Mouse (Mus musculus) erythroblast, embryonic 14.5 days (primary cell): ENCODE data around the gene Trmt10c. TPM values are rescaled to one million over a fixed set of nuclear protein-coding genes. Genes with fewer than 3 reads are reported as not detected.

Experiments
- H3K27me3 ChIP-seq: 2 replicates; pipeline ENCODE4 v1.6.1; 2012; ENCODE audit warnings: inconsistent platforms; ENCODE audit not compliant: control insufficient read depth
- H3K36me3 ChIP-seq: 2 replicates; pipeline ENCODE4 v1.6.1; 2012; ENCODE audit warnings: mild to moderate bottlenecking, inconsistent platforms; ENCODE audit not compliant: control insufficient read depth
- H3K4me1 ChIP-seq: 2 replicates; pipeline ENCODE4 v1.6.1; 2012; ENCODE audit warnings: inconsistent platforms; ENCODE audit not compliant: control insufficient read depth
- H3K4me3 ChIP-seq: replicated peaks from 2 replicates; pipeline ENCODE3; 2012; ENCODE audit warnings: moderate library complexity, mild to moderate bottlenecking, inconsistent platforms
- H3K9me3 ChIP-seq: 2 replicates; pipeline ENCODE4 v1.6.1; 2012; ENCODE audit warnings: low read length, inconsistent platforms, mixed read lengths; ENCODE audit not compliant: control insufficient read depth
- GATA1 ChIP-seq: IDR thresholded peaks from 2 replicates; pipeline ENCODE4 v1.6.1; 2012; ENCODE audit warnings: low read length, inconsistent platforms, mixed read lengths
- TAL1 ChIP-seq: IDR thresholded peaks from 3 replicates; pipeline ENCODE4 v1.6.1; 2012; ENCODE audit warnings: low read length, inconsistent platforms, mixed read lengths
- polyA plus RNA-seq: library from polyadenylated mRNA; stranded (reverse); fragments of >175 nt; gene quantifications from 2 replicates; pipeline ENCODE4 v1.2.3, GENCODE M21; 2012

Trmt10c gene
- polyA plus RNA-seq, 1 experiment: 0.21 TPM

DNA sequence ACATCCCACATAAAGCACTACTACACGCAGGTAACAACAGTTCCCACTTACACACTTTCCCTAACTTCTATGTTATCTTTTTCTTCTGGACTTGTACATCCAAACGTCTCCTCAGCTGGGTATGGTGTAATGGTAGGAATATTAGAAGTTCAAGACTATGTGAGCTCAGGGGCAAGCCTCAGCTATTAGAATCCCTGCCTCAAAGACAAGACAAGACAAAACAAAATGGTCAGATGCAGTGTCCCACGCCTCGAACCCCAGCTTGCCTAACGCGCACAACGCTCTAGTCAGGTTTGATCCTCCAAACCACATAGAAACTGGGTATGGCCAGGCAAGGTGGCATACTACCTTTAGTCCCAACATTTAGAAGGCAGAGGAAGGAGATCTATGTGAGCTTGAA is 18.0 kb downstream of the Trmt10c start:
- H3K4me3 ChIP-seq: no peak overlapping the region
- no peaks in the 10 kb centered on the region for H3K27me3 ChIP-seq
- TF ChIP-seq TAL1: no peak
- TF ChIP-seq GATA1: no peak
- H3K9me3 ChIP-seq: peaks cover 6% of the 10 kb centered on the region
- H3K36me3 ChIP-seq: peaks cover 77% of the 10 kb centered on the region
- no peaks in the 10 kb centered on the region for H3K4me1 ChIP-seq

DNA sequence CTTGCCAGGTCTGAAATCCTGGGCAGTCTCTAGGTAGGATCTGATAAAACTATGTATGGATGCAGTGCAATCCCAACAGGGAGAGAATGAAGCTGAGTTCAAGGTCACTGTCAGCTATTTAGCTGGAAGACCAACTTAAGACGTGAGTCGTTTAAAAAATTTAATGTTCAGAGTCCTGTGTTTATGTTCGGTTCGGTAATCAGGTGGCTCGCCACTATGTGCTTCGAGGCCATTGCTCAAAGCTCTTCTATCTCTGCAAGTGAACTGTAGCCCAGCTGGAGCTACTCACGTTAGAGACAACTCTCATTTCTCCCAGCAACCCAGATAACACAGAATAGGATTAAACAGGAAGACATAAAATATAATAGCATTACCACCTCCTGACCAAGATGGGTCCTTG is 23.5 kb downstream of the Trmt10c start:
- Histone ChIP-seq H3K9me3 (peaks cover 9% of the 10 kb centered on the region), H3K4me1 (no peaks in the 10 kb centered on the region), H3K36me3 (peaks cover 81% of the 10 kb centered on the region), H3K4me3 (no peak overlapping the region), H3K27me3 (no peaks in the 10 kb centered on the region)
- TF ChIP-seq TAL1: no peak
- TF ChIP-seq GATA1: no peak

DNA sequence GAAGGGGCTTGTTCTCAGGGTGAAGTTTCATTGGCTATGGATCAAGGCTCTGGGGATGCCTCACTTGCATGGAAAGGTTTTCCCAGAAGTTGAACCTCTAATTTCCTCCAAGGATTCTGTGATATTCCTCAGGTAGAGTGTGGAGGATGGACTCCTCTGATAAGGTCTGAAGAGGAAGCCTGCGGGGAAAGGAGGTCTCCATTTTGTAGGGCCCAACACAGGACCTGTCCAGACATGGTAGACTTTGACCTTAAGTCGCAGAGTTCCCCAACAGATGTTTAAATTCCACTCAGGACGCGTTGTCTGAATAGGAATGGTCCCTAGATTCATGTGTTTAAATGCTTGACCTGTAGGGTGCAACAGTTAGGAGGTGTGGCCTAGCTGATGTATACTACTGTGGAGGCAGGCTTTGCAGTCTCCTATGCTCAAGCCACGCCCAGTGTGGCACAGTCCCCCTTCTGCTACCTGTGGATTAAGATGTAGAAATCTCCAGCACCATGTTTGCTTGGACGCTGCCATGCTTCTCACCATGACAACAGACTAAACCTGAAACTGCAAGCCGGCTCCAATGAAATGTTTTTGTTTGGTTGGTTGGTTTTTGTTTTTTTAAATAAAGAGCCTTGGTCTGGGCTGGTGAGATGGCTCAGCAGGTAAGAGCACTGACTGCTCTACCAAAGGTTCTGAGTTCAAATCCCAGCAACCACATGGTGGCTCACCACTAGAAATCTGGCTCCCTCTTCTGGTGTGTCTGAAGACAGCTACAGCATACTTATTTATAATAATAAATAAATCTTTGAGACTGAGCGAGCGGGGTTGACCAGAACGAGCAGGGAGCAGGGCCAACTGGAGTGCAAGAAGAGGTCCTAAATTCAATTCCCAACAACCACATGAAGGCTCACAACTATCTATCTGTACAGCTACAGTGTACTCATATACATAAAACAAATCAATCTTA is 24.6 kb downstream of the Trmt10c start:
- H3K9me3 ChIP-seq: peaks cover 9% of the 10 kb centered on the region
- no peaks in the 10 kb centered on the region for H3K27me3 ChIP-seq
- H3K4me3 ChIP-seq: no peak overlapping the region
- no peaks in the 10 kb centered on the region for H3K4me1 ChIP-seq
- TF ChIP-seq TAL1: no peak
- no peak for TF ChIP-seq GATA1
- H3K36me3 ChIP-seq: peaks cover 78% of the 10 kb centered on the region

DNA sequence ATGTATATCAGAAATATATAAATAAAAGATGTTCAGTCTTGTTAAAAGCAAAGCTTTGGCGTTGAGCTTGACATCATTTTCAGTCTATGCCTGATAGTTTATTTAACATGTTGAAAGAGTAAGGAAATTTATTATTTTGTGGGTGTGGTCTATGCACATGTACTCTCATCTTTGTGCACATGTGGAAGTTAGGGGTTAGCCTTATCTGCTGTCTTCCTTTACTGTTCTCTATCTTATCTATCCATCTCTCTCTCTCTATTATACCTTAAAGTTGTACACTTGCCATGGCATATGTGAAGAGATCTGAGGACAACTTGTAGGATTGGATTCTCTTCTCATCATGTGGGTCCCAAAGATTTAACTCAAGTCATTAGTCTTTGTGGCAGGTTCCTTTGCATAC is 28.8 kb downstream of the Trmt10c start:
- peaks cover 89% of the 10 kb centered on the region for H3K36me3 ChIP-seq
- no peak overlapping the region for H3K4me3 ChIP-seq
- H3K27me3 ChIP-seq: no peaks in the 10 kb centered on the region
- TF ChIP-seq GATA1: no peak
- TF ChIP-seq TAL1: no peak
- H3K4me1 ChIP-seq: no peaks in the 10 kb centered on the region
- H3K9me3 ChIP-seq: peaks cover 3% of the 10 kb centered on the region

DNA sequence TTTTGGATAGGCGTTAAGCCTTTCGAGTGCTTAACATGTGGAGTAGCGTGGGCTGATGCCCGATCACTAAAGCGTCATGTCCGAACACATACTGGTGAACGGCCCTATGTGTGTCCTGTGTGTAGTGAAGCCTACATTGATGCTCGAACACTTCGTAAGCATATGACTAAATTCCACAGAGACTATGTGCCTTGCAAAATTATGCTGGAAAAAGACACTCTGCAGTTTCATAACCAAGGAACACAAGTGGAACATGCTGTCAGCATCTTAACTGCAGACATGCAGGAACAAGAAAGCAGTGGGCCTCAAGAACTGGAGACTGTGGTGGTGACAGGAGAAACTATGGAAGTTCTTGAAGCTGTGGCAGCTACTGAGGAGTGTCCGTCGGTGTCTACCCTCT is 30.8 kb downstream of the Trmt10c start:
- H3K4me1 ChIP-seq: no peaks in the 10 kb centered on the region
- H3K36me3 ChIP-seq: peaks cover 90% of the 10 kb centered on the region
- TF ChIP-seq TAL1: no peak
- TF ChIP-seq GATA1: no peak
- no peaks in the 10 kb centered on the region for H3K9me3 ChIP-seq
- no peak overlapping the region for H3K4me3 ChIP-seq
- no peaks in the 10 kb centered on the region for H3K27me3 ChIP-seq

GRCm38 (mm10) chr16:55994235-55994634 is 43.4 kb downstream of the Trmt10c start:
- Histone ChIP-seq H3K4me1 (no peaks in the 10 kb centered on the region), H3K4me3 (no peak overlapping the region), H3K9me3 (no peaks in the 10 kb centered on the region), H3K27me3 (no peaks in the 10 kb centered on the region), H3K36me3 (peaks cover 87% of the 10 kb centered on the region)
- TF ChIP-seq TAL1: no peak

- Histone ChIP-seq H3K4me1 (no peaks in the 10 kb centered on the region), H3K9me3 (no peaks in the 10 kb centered on the region), H3K36me3 (peaks cover 85% of the 10 kb centered on the region), H3K4me3 (no peak overlapping the region), H3K27me3 (no peaks in the 10 kb centered on the region)
- no peak for TF ChIP-seq GATA1
- no peak for TF ChIP-seq TAL1
These were observed 47.3 kb downstream of the Trmt10c start for GRCm38 (mm10) chr16:55990311-55990710.

- no peaks in the 10 kb centered on the region for H3K27me3 ChIP-seq
- H3K4me1 ChIP-seq: no peaks in the 10 kb centered on the region
- peaks cover 90% of the 10 kb centered on the region for H3K36me3 ChIP-seq
- H3K4me3 ChIP-seq: no peak overlapping the region
- TF ChIP-seq GATA1: no peak
- no peak for TF ChIP-seq TAL1
- H3K9me3 ChIP-seq: no peaks in the 10 kb centered on the region
These were observed 51.6 kb downstream of the Trmt10c start for GRCm38 (mm10) chr16:55986001-55986400.

Other genes starting within 250 kb of the Trmt10c start
- gene Nfkbiz, start 198.9 kb downstream of the Trmt10c start, polyA plus RNA-seq: 0.04 and 0.09 TPM in 2 replicates
- 0.03 TPM in 1 of 2 replicates, not detected in the other for gene Nxpe3, start 142.5 kb downstream of the Trmt10c start, polyA plus RNA-seq
- 0.25 and 0.26 TPM in 2 replicates for gene Cep97, start 103.0 kb downstream of the Trmt10c start, polyA plus RNA-seq
- 15.4 and 21.4 TPM in 2 replicates for gene Rpl24, start 71.5 kb downstream of the Trmt10c start, polyA plus RNA-seq
- gene Zbtb11, start 63.9 kb downstream of the Trmt10c start, polyA plus RNA-seq: 0.14 and 0.22 TPM in 2 replicates
- gene Pcnp, start 8.1 kb downstream of the Trmt10c start, polyA plus RNA-seq: 4.4 and 6.3 TPM in 2 replicates
- 1.0 and 2.8 TPM in 2 replicates for gene Senp7, start 10.5 kb upstream of the Trmt10c start, polyA plus RNA-seq
- gene Impg2, start 166.5 kb upstream of the Trmt10c start, polyA plus RNA-seq: 0.01 TPM in 1 of 2 replicates, not detected in the other